Mouse (Mus musculus): ENCODE measurements at regions not wholly inside any gene's neighbourhood (a gene's known extent, or its start where the extent isn't known, plus 50 kb on each side); places are given as distances from the start of the nearest gene placed in this dataset.

GRCm38 (mm10) chr7:37024501-37025025 lies 326.6 kb downstream of the Tshz3 start:
- Histone ChIP-seq H3K9me3 (ENCODE audit: control insufficient read depth, low read length) (no peaks in the 10 kb centered on the region), H3K27me3 (replicated peaks; ENCODE audit: control insufficient read depth, insufficient read depth, low read length) (no peaks in the 10 kb centered on the region), H3K36me3 (ENCODE audit: control insufficient read depth, insufficient read depth, low read length) (no peaks in the 10 kb centered on the region), H3K4me2 (ENCODE audit: low read depth, low read length) (no peak overlapping the region), H3K27ac (ENCODE audit: low read length) (no peak overlapping the region), H3K9ac (ENCODE audit: low read depth, low read length) (no peak overlapping the region), H3K4me3 (ENCODE audit: low read length) (no peak overlapping the region), H3K4me1 (ENCODE audit: control insufficient read depth, insufficient read depth, low read length) (no peaks in the 10 kb centered on the region; the same call in 1 of the 2 replicates)
- no peak for ATAC-seq
- 78% methylated on average over 7 of the region's 7 CpGs for WGBS

- Histone ChIP-seq H3K36me3 (ENCODE audit: control insufficient read depth, insufficient read depth, low read length) (no peaks in the 10 kb centered on the region), H3K4me1 (ENCODE audit: control insufficient read depth, insufficient read depth, low read length) (no peaks in the 10 kb centered on the region), H3K9me3 (ENCODE audit: control insufficient read depth, low read length) (no peaks in the 10 kb centered on the region), H3K9ac (ENCODE audit: low read depth, low read length) (no peak overlapping the region), H3K4me3 (ENCODE audit: low read length) (no peak overlapping the region), H3K4me2 (ENCODE audit: low read depth, low read length) (no peak overlapping the region), H3K27me3 (replicated peaks; ENCODE audit: control insufficient read depth, insufficient read depth, low read length) (no peaks in the 10 kb centered on the region), H3K27ac (ENCODE audit: low read length) (no peak overlapping the region)
- WGBS: 71% methylated on average over 8 of the region's 8 CpGs
- no peak for ATAC-seq
Observed at GRCm38 (mm10) chr7:37064582-37065458, 366.9 kb downstream of the Tshz3 start.

- Histone ChIP-seq H3K4me1 (ENCODE audit: control insufficient read depth, insufficient read depth, low read length) (no peaks in the 10 kb centered on the region), H3K36me3 (ENCODE audit: control insufficient read depth, insufficient read depth, low read length) (no peaks in the 10 kb centered on the region), H3K27me3 (replicated peaks; ENCODE audit: control insufficient read depth, insufficient read depth, low read length) (no peaks in the 10 kb centered on the region), H3K4me3 (ENCODE audit: low read length) (no peak overlapping the region), H3K27ac (ENCODE audit: low read length) (no peak overlapping the region), H3K9ac (ENCODE audit: low read depth, low read length) (no peak overlapping the region), H3K4me2 (ENCODE audit: low read depth, low read length) (no peak overlapping the region), H3K9me3 (ENCODE audit: control insufficient read depth, low read length) (no peaks in the 10 kb centered on the region)
- WGBS: 56% methylated on average over 6 of the region's 6 CpGs
- ATAC-seq: no peak
Observed at GRCm38 (mm10) chr7:37077698-37078097, 379.8 kb downstream of the Tshz3 start.

GRCm38 (mm10) chr7:37078140-37078539 lies 380.2 kb downstream of the Tshz3 start:
- H3K4me2 ChIP-seq (ENCODE audit: low read depth, low read length): no peak overlapping the region
- H3K36me3 ChIP-seq (ENCODE audit: control insufficient read depth, insufficient read depth, low read length): no peaks in the 10 kb centered on the region
- no peaks in the 10 kb centered on the region for H3K27me3 ChIP-seq (replicated peaks; ENCODE audit: control insufficient read depth, insufficient read depth, low read length)
- 67% methylated on average over 7 of the region's 7 CpGs for WGBS
- H3K9ac ChIP-seq (ENCODE audit: low read depth, low read length): no peak overlapping the region
- H3K27ac ChIP-seq (ENCODE audit: low read length): no peak overlapping the region
- no peaks in the 10 kb centered on the region for H3K4me1 ChIP-seq (ENCODE audit: control insufficient read depth, insufficient read depth, low read length)
- H3K4me3 ChIP-seq (ENCODE audit: low read length): no peak overlapping the region
- H3K9me3 ChIP-seq (ENCODE audit: control insufficient read depth, low read length): no peaks in the 10 kb centered on the region
- no peak for ATAC-seq

GRCm38 (mm10) chr7:37089726-37090125 lies 391.8 kb downstream of the Tshz3 start:
- no peak for ATAC-seq
- Histone ChIP-seq H3K4me1 (ENCODE audit: control insufficient read depth, insufficient read depth, low read length) (no peaks in the 10 kb centered on the region), H3K4me2 (ENCODE audit: low read depth, low read length) (no peak overlapping the region), H3K36me3 (ENCODE audit: control insufficient read depth, insufficient read depth, low read length) (no peaks in the 10 kb centered on the region), H3K9me3 (ENCODE audit: control insufficient read depth, low read length) (no peaks in the 10 kb centered on the region), H3K4me3 (ENCODE audit: low read length) (no peak overlapping the region), H3K27me3 (replicated peaks; ENCODE audit: control insufficient read depth, insufficient read depth, low read length) (no peaks in the 10 kb centered on the region), H3K27ac (ENCODE audit: low read length) (no peak overlapping the region), H3K9ac (ENCODE audit: low read depth, low read length) (no peak overlapping the region)
- WGBS: 91% methylated on average over 3 of the region's 3 CpGs

GRCm38 (mm10) chr7:37092572-37092971 lies 394.7 kb downstream of the Tshz3 start:
- Histone ChIP-seq H3K27ac (ENCODE audit: low read length) (no peak overlapping the region), H3K9ac (ENCODE audit: low read depth, low read length) (no peak overlapping the region), H3K27me3 (replicated peaks; ENCODE audit: control insufficient read depth, insufficient read depth, low read length) (no peaks in the 10 kb centered on the region), H3K4me3 (ENCODE audit: low read length) (no peak overlapping the region), H3K9me3 (ENCODE audit: control insufficient read depth, low read length) (no peaks in the 10 kb centered on the region), H3K4me1 (ENCODE audit: control insufficient read depth, insufficient read depth, low read length) (no peaks in the 10 kb centered on the region), H3K4me2 (ENCODE audit: low read depth, low read length) (no peak overlapping the region), H3K36me3 (ENCODE audit: control insufficient read depth, insufficient read depth, low read length) (no peaks in the 10 kb centered on the region)
- WGBS: 84% methylated on average over 6 of the region's 6 CpGs
- no peak for ATAC-seq

GRCm38 (mm10) chr7:37093721-37094120 lies 395.8 kb downstream of the Tshz3 start:
- Histone ChIP-seq H3K27ac (ENCODE audit: low read length) (no peak overlapping the region), H3K4me3 (ENCODE audit: low read length) (no peak overlapping the region), H3K36me3 (ENCODE audit: control insufficient read depth, insufficient read depth, low read length) (no peaks in the 10 kb centered on the region), H3K4me1 (ENCODE audit: control insufficient read depth, insufficient read depth, low read length) (no peaks in the 10 kb centered on the region), H3K27me3 (replicated peaks; ENCODE audit: control insufficient read depth, insufficient read depth, low read length) (no peaks in the 10 kb centered on the region), H3K9me3 (ENCODE audit: control insufficient read depth, low read length) (no peaks in the 10 kb centered on the region), H3K4me2 (ENCODE audit: low read depth, low read length) (no peak overlapping the region), H3K9ac (ENCODE audit: low read depth, low read length) (no peak overlapping the region)
- no peak for ATAC-seq
- WGBS: 58% methylated on average over 3 of the region's 3 CpGs

- Histone ChIP-seq H3K27ac (ENCODE audit: low read length) (no peak overlapping the region), H3K9ac (ENCODE audit: low read depth, low read length) (no peak overlapping the region), H3K36me3 (ENCODE audit: control insufficient read depth, insufficient read depth, low read length) (no peaks in the 10 kb centered on the region), H3K4me3 (ENCODE audit: low read length) (no peak overlapping the region), H3K4me2 (ENCODE audit: low read depth, low read length) (no peak overlapping the region), H3K9me3 (ENCODE audit: control insufficient read depth, low read length) (no peaks in the 10 kb centered on the region), H3K27me3 (replicated peaks; ENCODE audit: control insufficient read depth, insufficient read depth, low read length) (no peaks in the 10 kb centered on the region), H3K4me1 (ENCODE audit: control insufficient read depth, insufficient read depth, low read length) (no peaks in the 10 kb centered on the region)
- WGBS: 77% methylated on average over 11 of the region's 11 CpGs
- no peak for ATAC-seq
Observed at GRCm38 (mm10) chr7:37095839-37096238, 397.9 kb downstream of the Tshz3 start.

GRCm38 (mm10) chr7:37096291-37096690 lies 398.4 kb downstream of the Tshz3 start:
- H3K27me3 ChIP-seq (replicated peaks; ENCODE audit: control insufficient read depth, insufficient read depth, low read length): no peaks in the 10 kb centered on the region
- no peaks in the 10 kb centered on the region for H3K9me3 ChIP-seq (ENCODE audit: control insufficient read depth, low read length)
- no peak overlapping the region for H3K9ac ChIP-seq (ENCODE audit: low read depth, low read length)
- ATAC-seq: no peak
- H3K36me3 ChIP-seq (ENCODE audit: control insufficient read depth, insufficient read depth, low read length): no peaks in the 10 kb centered on the region
- no peaks in the 10 kb centered on the region for H3K4me1 ChIP-seq (ENCODE audit: control insufficient read depth, insufficient read depth, low read length)
- no peak overlapping the region for H3K4me2 ChIP-seq (ENCODE audit: low read depth, low read length)
- H3K27ac ChIP-seq (ENCODE audit: low read length): no peak overlapping the region
- no peak overlapping the region for H3K4me3 ChIP-seq (ENCODE audit: low read length)
- WGBS: 73% methylated on average over 5 of the region's 5 CpGs
